Mouse (Mus musculus): ENCODE data around the gene Bphl. TPM values are rescaled to one million over a fixed set of nuclear protein-coding genes. Genes with fewer than 3 reads are reported as not detected.
A peak's percentile ranks its signal among the peaks of the same experiment; 100 is the strongest.

The Bphl gene
- polyA plus RNA-seq, 2 experiments = 34.4 to 44.3 TPM

- ATAC-seq (ENCODE audit: low FRiP score, low read depth) (no peak), DNase-seq (ENCODE audit: low spot score) (no peak)
- Histone ChIP-seq H3K27ac (replicated peaks; ENCODE audit: low read depth, low read length) (no peak overlapping the region), H3K9ac (ENCODE audit: low read depth, low read length, severe bottlenecking) (no peak overlapping the region), H3K4me3 (replicated peaks; ENCODE audit: low read length) (no peak overlapping the region), H3K36me3 (ENCODE audit: control insufficient read depth, insufficient read depth, low read length) (peaks cover 45% of the 10 kb centered on the region), H3K4me1 (ENCODE audit: control insufficient read depth, insufficient read depth, low read length) (peaks cover under 1% of the 10 kb centered on the region; the same call in 1 of the 2 replicates), H3K4me2 (replicated peaks; ENCODE audit: low read depth, low read length, severe bottlenecking) (no peak overlapping the region), H3K27me3 (ENCODE audit: control insufficient read depth, insufficient read depth, low read length) (no peaks in the 10 kb centered on the region), H3K9me3 (ENCODE audit: control insufficient read depth, low read length) (no peaks in the 10 kb centered on the region)
- WGBS = 78% methylated on average over 2 of the region's 2 CpGs
- TF ChIP-seq POLR2A (IDR thresholded peaks at IDR 0.05; ENCODE audit: borderline replicate concordance, extremely low read depth, insufficient read depth, insufficient read length) = no peak
These were observed 5.4 kb upstream of the Bphl start for GRCm38 (mm10) chr13:34032041-34032440.

DNA sequence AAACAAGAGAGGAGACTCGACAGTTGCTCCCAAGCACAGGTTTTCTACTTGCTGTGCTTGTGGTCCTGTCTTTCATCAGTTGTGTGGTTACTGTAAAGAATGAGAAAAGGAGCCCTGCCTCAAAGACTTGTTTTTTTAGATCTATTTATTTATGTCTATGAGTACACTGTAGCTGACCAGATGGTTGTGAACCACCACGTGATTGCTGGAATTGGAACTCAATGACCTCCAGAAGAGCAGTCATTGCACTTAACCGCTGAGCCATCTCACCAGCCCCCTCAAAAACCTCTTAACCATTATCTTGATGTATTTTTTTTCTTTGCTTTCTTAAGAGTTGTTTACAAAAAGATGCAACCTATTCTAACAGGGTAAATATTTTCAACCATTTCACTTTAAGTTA, 2.0 kb upstream of the Bphl start:
- WGBS = 79% methylated on average over 3 of the region's 3 CpGs
- no peak for ATAC-seq (ENCODE audit: low FRiP score, low read depth)
- no peak overlapping the region for H3K4me3 ChIP-seq (replicated peaks; ENCODE audit: low read length)
- H3K9ac ChIP-seq (ENCODE audit: low read depth, low read length, severe bottlenecking) = no peak overlapping the region
- no peak overlapping the region for H3K27ac ChIP-seq (replicated peaks; ENCODE audit: low read depth, low read length)
- H3K9me3 ChIP-seq (ENCODE audit: control insufficient read depth, low read length) = no peaks in the 10 kb centered on the region
- H3K4me2 ChIP-seq (replicated peaks; ENCODE audit: low read depth, low read length, severe bottlenecking) = no peak overlapping the region
- H3K27me3 ChIP-seq (ENCODE audit: control insufficient read depth, insufficient read depth, low read length) = no peaks in the 10 kb centered on the region
- TF ChIP-seq POLR2A (IDR thresholded peaks at IDR 0.05; ENCODE audit: borderline replicate concordance, extremely low read depth, insufficient read depth, insufficient read length) = no peak
- DNase-seq (ENCODE audit: low spot score) = no peak
- H3K36me3 ChIP-seq (ENCODE audit: control insufficient read depth, insufficient read depth, low read length) = peaks cover 29% of the 10 kb centered on the region
- H3K4me1 ChIP-seq (ENCODE audit: control insufficient read depth, insufficient read depth, low read length) = peaks cover 13% of the 10 kb centered on the region; the same call in 1 of the 2 replicates

- Histone ChIP-seq H3K4me3 (replicated peaks; ENCODE audit: low read length) (no peak overlapping the region), H3K9ac (ENCODE audit: low read depth, low read length, severe bottlenecking) (no peak overlapping the region), H3K27ac (replicated peaks; ENCODE audit: low read depth, low read length) (no peak overlapping the region), H3K9me3 (ENCODE audit: control insufficient read depth, low read length) (no peaks in the 10 kb centered on the region), H3K27me3 (ENCODE audit: control insufficient read depth, insufficient read depth, low read length) (no peaks in the 10 kb centered on the region), H3K36me3 (ENCODE audit: control insufficient read depth, insufficient read depth, low read length) (peaks cover 18% of the 10 kb centered on the region), H3K4me1 (ENCODE audit: control insufficient read depth, insufficient read depth, low read length) (peaks cover 13% of the 10 kb centered on the region; the same call in 1 of the 2 replicates), H3K4me2 (replicated peaks; ENCODE audit: low read depth, low read length, severe bottlenecking) (peak overlapping the region; percentile 71; the same call in 1 of the 2 replicates)
- WGBS = 88% methylated on average over 5 of the region's 5 CpGs
- DNase-seq (ENCODE audit: low spot score) (no peak), ATAC-seq (ENCODE audit: low FRiP score, low read depth) (no peak)
- TF ChIP-seq POLR2A (IDR thresholded peaks at IDR 0.05; ENCODE audit: borderline replicate concordance, extremely low read depth, insufficient read depth, insufficient read length) = no peak
These were observed 671 bp upstream of the Bphl start for GRCm38 (mm10) chr13:34036726-34037125.

GRCm38 (mm10) chr13:34038056-34038432, 647 bp downstream of the Bphl start:
- Histone ChIP-seq H3K27me3 (ENCODE audit: control insufficient read depth, insufficient read depth, low read length) (no peaks in the 10 kb centered on the region), H3K4me3 (replicated peaks; ENCODE audit: low read length) (peak overlapping the region; percentile 75), H3K9ac (ENCODE audit: low read depth, low read length, severe bottlenecking) (peak overlapping the region; percentile 90), H3K4me2 (replicated peaks; ENCODE audit: low read depth, low read length, severe bottlenecking) (peak overlapping the region; percentile 71), H3K9me3 (ENCODE audit: control insufficient read depth, low read length) (no peaks in the 10 kb centered on the region), H3K4me1 (ENCODE audit: control insufficient read depth, insufficient read depth, low read length) (peaks cover 13% of the 10 kb centered on the region; the same call in 1 of the 2 replicates), H3K36me3 (ENCODE audit: control insufficient read depth, insufficient read depth, low read length) (peaks cover 6% of the 10 kb centered on the region), H3K27ac (replicated peaks; ENCODE audit: low read depth, low read length) (peak overlapping the region; percentile 84)
- no peak for TF ChIP-seq POLR2A (IDR thresholded peaks at IDR 0.05; ENCODE audit: borderline replicate concordance, extremely low read depth, insufficient read depth, insufficient read length)
- ATAC-seq (ENCODE audit: low FRiP score, low read depth) (no peak), DNase-seq (ENCODE audit: low spot score) (no peak)
- WGBS = 40% methylated on average over 5 of the region's 5 CpGs

DNA sequence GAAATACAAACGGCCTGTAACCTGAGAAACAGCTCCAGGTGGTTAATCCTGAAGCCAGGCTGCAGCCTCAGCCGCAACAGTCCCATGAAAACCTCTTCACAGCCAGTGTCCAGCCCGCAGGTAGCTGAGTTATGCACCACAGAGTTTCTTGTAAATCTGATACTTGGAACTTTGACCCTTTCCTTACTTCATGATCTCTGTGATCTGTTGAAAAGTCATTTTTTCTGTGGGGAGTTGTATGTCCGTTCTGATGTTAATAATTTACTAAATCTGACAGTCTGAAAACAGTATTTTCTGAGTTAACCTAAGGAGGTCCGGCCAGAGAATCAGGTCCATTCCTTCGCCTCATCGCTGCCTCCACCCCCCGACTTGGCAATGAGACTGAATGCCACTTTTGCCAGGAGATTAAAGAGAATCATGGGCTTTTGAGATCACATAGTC, 1.5 kb downstream of the Bphl start:
- 35% methylated on average over 8 of the region's 8 CpGs for WGBS
- DNase-seq (ENCODE audit: low spot score) = peak; percentile 14
- Histone ChIP-seq H3K4me2 (replicated peaks; ENCODE audit: low read depth, low read length, severe bottlenecking) (peak overlapping the region; percentile 71), H3K4me3 (replicated peaks; ENCODE audit: low read length) (0 out of 2 replicates have a peak overlapping the region, but pooled peaks have one; percentile 75), H3K27me3 (ENCODE audit: control insufficient read depth, insufficient read depth, low read length) (no peaks in the 10 kb centered on the region), H3K36me3 (ENCODE audit: control insufficient read depth, insufficient read depth, low read length) (no peaks in the 10 kb centered on the region), H3K4me1 (ENCODE audit: control insufficient read depth, insufficient read depth, low read length) (peaks cover 13% of the 10 kb centered on the region; the same call in 1 of the 2 replicates), H3K9me3 (ENCODE audit: control insufficient read depth, low read length) (no peaks in the 10 kb centered on the region), H3K27ac (replicated peaks; ENCODE audit: low read depth, low read length) (no peak overlapping the region; the same call in 1 of the 2 replicates), H3K9ac (ENCODE audit: low read depth, low read length, severe bottlenecking) (peak overlapping the region; percentile 90; the same call in 1 of the 2 replicates)
- no peak for ATAC-seq (ENCODE audit: low FRiP score, low read depth)
- no peak for TF ChIP-seq POLR2A (IDR thresholded peaks at IDR 0.05; ENCODE audit: borderline replicate concordance, extremely low read depth, insufficient read depth, insufficient read length)

All from limb, embryonic 14.5 days (tissue).